Mouse (Mus musculus): ENCODE data around the gene Shisa7. TPM values are rescaled to one million over a fixed set of nuclear protein-coding genes. Genes with fewer than 3 reads are reported as not detected.
"Not testable (repeated sequence)": the region's sequence is repeated elsewhere in the genome, so short reads cannot be mapped to it uniquely, and the experiment has no call there.

The Shisa7 gene
- total RNA-seq (2021), result not detected
- long read RNA-seq, experiment 1, result 0 reads
- long read RNA-seq, experiment 2, result 0 reads

DNA sequence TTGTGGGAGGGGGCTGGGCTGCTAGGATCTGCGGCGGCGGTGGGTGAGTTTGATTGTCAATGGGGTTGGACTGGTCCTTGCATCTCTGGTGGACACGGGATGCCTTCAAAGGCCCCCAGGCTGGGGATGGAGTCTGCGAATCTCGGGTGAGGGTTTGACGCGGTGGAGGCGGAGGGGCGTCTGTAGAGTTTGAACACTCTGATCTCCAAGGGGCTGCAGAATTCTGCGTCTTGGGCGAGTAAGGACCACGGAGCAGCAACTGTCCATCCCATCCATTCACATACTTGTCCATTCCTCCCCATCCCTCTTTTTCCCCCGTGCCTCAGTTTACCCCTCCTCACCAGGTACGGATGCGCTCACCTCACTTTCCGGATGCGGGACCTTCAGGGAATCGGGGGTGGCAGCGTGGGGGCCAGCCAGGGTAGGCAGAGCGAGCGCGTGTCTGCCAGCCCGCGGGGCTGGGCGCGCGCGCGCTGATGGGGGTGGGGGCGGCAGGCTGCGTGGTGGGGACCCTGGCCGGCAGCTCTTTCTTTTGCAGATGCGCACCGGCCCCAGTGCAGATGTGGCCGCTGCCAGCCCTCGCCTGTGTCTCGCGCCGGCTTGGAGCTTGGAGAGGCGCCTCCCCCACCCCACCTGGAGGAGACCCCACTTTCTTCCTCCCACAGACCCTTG, at the start of gene Shisa7:
Gene Shisa7 (minus strand): TSS at position 452 of the 672 bp plus-strand sequence.
- no peak for DNase-seq

DNA sequence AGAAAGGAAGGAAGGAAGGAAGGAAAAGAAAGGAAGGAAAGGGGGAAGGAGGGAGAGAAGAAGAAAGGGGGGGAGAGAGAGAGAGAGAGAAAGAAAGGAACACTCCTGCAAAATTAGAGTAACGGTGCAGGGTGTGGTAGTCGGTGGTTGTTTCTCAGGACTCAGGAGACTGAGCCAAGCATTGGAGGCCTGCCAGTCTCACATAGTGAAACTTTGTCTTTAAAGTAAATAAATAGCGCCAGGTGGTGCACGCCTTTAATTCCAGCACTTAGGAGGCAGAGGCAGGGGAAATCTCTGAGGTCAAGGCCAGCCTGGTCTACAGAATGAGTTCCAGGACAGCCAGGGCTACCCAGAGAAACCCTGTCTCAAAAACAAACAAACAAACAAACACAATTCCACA, 42.2 kb upstream of the Shisa7 start:
- DNase-seq, result no peak

DNA sequence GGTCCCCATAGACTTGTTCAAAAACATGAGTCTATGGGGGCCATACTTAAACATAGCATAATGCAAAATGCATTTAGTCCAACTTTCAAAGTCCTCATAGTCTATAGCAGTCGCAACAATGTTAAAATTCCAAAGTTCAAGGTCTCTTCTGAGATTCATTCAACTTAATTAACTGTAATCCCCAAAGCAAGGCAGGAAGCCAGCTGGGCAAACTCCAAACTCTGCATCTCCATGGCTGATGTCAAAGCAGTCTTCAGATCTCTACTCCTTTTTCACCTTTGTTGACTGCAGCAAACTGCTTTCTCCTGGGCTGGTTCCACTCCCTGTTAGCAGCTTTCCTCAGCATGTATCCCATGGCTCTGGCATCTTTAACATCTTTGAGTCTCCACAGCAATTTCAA, 34.5 kb upstream of the Shisa7 start:
- not testable (repeated sequence) for DNase-seq

DNA sequence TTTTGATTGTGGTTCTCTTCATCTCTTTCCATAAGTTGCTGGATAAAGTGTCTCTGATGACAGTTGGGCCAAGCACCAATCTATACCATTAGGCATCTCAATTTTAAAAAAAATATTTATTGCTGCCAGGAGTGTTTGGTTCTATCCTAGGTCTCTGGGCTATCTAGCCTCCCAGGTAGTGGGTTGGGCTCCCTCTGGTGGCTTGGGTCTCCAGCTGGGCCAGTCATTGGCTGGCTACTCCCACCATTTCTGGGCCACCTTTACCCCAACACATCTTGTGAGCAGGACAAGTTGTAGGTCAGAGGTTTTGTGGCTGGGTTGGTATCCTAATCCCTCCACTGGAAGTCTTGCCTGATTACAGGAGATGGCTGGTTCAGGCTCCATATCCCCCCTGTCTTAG, 33.7 kb upstream of the Shisa7 start:
- no peak for DNase-seq

DNA sequence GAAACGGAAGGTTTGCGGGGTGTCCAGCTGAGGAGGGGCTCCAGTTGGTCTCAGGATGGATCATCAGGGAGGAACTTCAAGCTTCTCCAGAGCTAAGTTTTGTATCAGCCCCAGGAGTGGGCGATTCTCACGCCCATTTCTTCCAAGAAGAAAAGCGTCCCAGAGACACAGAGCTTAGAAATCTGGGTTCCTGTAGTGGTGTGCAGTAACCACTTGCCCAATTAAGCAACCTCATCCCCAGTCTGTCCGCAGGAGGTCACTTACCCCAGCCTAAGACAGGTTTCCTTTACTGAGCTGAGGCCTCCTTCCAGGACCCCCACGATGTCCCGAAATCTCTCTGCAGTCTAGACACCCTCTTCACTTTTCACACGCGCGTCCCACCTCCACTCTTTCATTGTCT, 32.7 kb upstream of the Shisa7 start:
- DNase-seq, result no peak

DNA sequence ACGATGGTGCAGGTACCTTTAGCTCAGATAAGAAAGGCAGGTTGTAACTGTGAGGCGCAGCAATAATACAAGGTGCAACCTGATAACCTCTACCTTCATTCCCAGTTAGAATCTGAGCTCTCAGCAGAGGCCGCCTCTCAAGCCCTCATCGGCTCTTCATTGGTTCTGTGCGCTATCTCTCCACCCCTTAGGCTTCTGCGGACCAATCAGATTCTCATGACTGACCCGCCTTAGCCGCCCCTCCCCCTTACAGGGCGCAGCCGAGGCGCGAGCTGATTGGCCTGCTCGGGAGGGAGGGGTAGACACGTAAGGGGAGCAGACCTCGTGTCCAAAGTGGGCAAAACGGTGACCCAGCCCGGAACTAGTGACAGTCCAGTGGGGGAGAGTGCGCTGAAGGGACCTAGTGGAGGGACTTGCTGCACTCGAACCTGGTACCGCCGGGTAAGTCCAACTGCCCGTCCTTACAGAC, 32.3 kb upstream of the Shisa7 start, which contains the start of gene Isoc2a:
Gene Isoc2a (plus strand): TSS at position 401 of the 469 bp plus-strand sequence.
- peak; percentile 93 for DNase-seq

DNA sequence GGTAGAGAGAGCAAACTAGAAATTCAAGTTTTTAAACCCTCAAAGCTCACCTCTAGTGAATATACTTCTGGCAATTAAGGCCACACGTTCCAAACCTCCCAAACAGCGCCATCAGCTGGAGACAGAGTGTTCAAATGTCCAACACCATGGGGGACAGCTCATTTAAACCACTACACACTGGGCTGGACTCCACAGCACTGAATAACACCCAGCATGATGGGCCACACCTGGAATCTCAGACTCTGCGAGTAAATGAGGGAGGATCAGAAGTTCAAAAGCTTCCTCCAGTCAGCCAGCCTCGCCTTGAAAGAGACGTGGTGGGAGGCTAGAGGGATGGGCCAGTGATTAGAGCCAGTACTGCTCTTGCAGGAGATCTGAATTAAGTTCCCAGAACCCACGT, 25.6 kb upstream of the Shisa7 start, which contains the start of gene Isoc2b:
Gene Isoc2b (minus strand): TSS at position 126 of the 400 bp plus-strand sequence.
- no peak for DNase-seq

DNA sequence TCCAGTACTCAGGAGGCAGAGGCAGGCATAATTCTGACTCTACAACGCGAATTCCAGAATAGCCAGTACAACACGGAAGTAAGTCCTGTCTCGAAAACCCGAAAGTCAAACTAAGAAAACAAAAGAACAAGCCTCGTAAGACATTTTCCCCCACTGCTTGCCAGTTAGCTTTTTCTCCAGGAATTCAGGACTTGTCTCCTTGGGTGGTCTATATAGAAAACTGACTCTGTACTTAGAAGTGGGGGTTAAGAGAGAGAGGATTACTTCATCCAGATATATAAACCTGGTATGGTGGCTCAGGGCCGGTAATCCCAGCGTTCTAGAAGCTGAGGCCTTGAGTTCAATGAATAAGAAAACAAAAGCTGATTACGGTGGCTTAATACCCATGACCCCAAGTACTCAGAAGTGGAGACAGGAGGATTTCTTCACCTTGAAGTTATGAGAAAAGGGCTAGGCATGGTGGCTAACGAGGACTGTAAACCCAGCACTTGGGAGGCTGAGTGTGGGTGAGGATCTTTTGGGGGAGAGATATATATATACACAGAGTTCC, 22.2 kb upstream of the Shisa7 start:
- no peak for DNase-seq

DNA sequence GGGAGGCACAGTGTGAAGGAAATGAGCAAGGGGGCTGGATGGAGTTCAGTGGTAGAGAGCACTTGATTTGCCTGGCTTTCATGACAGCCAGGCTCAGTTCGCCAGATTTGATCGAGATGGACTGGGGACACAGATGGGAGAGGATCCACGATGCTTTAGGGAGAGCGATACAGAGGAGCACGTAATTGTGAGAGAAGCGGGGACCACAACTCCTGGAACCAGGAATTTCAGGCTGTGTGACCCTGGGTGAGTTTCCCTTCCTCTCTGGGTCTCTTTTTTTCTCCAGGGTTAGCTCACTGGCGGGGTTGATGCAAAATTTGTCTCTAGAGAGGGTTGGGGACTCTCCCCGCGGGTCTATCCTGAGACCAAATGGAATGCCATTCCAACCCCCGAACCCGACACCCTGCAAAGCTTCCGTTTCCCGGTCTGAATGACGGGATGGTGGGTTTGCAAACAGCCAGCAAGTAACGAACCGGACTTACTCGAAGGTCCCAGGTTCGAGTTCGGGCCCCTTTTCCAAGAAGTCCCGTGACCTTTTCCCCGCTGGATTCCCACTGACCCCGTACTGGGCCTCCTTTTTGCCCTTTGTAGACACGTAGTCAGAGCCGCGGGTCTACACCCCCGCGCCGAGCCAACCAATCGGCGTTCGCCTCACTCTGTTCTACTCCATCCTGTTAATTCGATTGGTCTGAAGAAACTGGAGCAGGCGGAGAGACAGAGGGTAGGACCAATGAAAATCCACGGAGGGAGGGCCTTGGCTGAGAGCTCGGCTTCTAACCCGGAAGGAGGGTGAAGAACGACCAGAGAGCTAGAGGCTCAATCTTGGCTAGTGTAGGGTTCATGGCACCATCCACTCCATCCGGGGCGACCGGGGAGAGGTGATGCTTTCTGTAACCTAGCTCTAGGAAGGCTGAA, 21.3 kb upstream of the Shisa7 start:
- peak; percentile 97 for DNase-seq

DNA sequence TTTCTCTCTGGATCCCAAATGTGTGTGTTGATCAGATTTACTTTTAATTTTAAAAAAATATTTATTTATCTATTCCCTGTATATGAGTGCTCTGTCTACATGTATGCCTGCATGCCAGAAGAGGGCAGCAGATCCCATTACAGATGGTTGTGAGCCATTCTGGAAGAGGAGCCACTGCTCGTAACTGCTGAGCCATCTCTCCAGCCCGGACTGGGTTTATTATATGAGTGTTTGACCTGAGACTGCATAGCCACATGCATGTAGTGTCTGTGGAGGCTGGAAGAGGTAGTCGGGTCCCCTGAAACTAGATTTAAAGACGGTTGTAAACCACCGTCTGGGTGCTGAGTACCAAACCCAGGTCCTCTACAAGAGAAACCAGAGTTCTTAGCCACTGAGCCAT, 20.6 kb upstream of the Shisa7 start:
- no peak for DNase-seq

DNA sequence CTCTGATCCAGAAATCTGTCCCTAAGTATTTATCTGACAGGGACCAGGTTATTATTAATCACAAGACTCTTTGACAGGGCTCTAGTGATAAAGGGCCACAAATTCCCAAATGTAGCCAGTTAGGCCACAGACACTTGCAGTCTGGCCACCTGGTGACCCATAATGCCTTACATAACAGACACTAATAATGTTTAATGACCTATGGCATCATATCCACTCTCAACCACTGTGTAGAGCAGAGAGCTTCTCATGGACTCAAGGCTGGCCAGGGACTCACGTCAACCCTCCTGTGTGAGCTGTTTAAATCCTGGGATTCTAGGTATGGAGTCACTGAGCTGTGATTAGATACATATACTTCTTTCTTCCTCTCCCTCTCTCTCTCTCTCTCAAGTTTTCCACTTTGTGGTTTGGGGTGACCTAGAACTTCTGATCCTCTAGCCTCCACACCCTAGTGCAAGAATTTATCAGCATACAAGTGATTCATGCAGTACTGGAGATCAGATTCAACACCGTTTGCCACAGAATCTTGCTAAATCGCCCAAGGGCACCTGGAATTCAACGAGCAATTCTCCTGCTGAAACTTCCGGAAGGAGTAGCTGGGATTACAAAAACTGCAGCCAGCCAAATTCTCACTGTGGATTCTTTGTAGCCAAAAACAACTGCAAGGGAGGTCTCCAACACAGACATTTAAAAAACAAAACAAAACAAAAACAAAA, 19.8 kb upstream of the Shisa7 start:
- DNase-seq, result no peak

DNA sequence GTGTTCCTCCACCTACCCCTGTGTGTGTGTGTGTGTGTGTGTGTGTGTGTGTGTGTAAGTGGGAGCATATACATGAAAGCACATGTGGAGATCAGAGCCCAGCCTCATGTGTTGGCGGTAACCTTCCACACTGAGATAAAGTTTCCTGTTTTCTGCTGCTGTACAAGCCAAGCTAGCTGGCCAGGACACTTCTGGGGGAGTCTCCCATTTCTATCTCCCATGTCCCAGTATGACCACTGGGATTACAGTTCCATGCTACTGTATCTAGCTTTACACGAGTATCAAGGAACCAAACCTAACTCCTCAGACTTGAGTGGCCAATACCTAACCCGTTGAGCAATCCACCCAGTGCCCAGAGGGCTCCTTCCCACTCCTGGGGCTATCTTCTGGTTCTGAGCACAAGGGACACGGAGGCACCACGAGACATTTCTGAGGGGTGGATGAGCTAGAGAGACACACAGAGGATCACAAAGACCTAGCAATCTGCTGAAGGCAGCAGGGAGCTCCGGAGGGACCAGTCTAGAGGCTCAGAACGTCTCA, 19.1 kb upstream of the Shisa7 start:
- DNase-seq, result no peak

DNA sequence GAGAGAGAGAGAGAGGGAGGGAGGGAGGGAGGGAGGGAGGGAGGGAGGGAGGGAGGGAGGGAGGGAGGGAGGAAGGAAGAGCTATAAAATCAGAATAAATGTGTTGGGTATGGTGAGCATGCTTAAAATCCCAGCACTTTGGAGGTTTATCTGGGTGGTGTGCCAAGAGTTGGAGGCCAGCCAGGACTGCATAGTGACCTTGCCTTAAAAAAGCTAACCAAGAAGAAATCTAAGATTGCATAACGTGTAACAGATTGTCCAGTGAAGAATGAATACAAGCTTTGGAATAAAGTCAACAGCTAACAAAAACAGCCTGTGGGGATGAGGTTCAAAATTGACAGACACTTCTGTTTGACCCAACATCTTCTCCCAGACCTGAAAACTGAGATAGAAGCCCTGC, 18.5 kb upstream of the Shisa7 start:
- DNase-seq, result peak; percentile 35

DNA sequence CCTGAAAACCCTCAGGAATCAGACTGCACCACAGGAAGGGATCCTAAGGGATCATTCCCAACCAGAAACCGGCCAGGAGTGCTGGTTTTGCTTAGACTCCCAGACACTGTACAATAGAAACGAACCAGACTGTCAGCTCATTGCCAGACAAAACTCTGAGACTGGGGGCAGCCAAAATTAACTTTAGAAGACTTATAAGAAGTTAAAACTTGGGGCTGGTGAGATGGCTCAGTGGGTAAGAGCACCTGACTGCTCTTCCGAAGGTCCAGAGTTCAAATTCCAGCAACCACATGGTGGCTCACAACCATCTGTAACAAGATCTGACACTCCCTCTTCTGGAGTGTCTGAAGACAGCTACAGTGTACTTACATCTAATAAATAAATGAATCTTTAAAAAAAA, 16.4 kb upstream of the Shisa7 start:
- DNase-seq, result not testable (repeated sequence)

DNA sequence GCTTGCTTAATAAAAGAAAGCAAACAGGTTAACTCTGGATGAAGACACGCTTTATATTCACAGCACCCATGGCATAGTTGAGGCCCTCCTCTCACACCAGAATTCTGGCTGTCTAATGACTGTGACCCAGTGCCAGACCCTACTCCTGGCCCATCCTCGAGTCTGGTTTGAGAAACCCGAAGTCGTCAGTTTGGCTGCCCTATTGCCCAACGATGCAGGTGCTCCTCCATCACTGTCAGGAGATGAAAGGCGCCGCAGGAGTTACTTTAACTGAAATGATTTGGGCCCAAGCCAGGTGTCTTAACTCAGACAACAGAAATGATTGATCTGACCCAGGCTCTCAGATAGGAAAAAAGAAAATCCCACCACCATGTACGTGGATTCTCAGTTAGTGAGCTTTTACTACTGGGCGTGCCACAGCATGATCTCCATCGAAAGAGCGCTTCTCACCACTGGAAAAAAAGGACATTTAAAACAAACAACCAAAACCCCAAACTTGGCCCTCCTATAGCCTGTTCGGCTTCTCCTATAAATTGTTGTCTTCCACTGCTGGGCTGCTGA, 15.0 kb upstream of the Shisa7 start:
- no peak for DNase-seq

DNA sequence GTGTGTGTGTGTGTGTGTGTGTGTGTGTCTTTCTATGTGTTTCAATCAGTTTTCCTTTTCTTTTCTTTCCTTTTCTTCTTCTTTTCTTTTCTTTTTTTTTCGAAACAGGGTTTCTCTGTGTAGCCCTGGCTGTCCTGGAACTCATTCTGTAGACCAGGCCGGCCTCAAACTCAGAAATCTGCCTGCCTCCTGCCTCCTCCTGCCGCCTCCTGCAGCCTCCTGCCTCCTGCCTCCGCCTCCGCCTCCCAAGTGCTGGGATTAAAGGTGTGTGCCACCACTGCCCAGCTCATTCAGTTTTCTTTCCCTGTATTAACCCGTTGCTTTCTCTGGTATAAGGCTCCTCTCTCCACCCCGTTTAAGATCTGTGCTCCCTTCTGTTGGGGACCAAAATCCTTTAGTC, 12.8 kb upstream of the Shisa7 start:
- DNase-seq, result no peak

DNA sequence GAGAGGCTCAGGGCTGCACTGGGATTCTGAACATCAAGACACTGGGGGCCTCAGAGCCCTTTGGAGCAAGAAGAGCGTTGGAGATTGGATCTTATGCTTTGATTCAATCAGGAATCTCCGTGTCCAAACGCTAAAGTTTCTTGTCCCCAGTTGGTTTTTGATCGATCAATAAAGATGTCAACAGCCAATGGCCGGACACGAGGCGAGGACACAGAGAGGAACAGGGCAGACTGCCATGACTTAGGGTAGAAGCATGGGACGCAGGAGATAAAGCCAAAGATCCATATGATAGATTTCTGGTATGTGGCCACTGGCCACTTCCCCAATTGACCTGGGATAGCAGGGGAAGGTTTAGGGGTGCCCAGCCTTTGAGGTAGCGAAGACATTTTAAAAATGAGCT, 12.0 kb upstream of the Shisa7 start:
- no peak for DNase-seq

DNA sequence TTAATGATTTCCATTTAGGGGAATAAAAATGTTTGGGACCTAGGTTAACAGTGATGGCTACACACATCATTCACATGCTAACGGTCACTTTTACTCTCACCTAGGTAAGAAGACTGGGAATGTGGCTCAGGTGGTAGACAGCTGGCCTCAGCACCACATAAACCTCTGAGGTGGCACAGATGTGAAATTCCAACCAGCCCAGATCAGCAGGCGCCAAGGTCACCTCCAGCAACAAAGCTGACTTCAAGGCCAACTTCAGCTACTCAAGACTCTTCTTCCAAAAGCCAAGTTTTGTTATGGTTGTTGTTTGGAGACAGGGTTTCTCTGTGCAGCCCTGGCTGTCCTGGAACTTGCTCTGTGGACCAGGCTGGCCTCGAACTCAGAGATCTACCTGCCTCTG, 9.1 kb upstream of the Shisa7 start:
- DNase-seq, result no peak

DNA sequence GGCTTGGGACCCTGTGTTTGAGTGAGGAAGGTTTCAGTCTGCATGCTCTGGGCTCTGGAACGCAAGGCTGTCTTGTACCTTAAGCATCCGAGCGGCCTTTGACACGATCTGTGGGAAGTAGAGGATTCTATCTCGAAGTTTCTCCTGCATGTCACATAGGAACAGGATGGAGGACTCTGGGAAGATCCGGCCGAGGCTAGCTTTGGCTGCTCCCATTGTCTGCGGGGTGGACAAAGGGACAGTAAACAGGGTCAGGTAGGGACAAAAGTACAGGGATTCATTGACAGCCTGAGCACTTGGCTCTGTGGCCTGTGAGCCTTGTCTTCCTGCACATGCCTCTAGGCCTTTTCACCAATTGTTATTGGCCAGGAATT, 6.8 kb upstream of the Shisa7 start:
- no peak for DNase-seq

DNA sequence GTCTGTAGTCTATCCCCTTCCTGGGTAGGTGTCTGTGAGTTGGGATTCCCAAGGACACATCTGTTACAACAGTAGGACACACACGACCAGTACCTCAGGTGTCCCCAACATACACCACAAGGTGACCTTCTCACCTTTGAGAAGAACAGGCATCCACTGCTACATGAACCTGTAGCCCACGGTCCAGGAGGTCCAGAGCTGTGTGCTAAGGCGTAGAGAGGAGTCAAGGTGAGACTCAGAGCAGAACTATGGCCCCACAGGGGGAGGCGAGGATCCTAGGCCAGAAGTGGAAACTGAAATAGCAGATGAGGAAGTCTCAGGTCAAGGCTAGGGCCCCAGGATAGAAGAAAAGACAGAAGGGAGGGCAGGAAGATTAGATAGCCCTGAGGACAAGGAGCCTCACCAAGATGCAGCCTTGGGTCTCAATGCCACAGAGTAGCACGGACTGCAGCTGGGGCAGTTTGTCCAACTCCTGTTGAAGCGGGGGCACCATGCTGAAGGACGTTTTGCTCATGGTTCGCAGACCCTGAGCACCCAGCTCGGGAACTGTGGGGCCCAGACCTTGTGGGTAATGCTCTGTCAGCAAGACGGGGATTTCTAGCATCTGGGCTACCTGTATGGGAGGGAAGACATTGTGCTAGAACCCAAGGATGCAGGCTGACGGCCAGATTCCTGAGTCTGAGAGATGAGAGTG, 6.3 kb upstream of the Shisa7 start:
- no peak for DNase-seq

DNA sequence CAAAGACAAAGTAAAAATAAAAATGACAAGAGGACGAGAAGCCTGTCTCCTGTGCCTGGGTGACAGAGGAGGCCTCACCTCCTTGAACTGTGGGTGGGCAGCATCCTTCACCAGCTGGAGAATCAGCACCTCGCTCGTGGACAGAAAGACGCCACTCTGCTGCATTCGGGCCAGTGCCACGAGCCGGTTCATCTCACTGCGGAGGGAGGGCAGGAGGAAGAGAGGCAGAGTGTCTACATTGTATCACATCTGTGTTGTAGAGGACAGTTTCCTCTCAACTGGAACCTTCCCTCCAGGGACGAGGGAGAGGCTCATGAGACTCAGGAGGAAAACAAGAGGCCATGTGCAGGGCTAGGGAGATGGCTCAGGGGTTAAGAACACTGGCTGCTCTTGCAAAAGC, 4.9 kb upstream of the Shisa7 start:
- no peak for DNase-seq
